Mouse (Mus musculus) heart, postnatal 0 days (tissue): Measurements from ENCODE around the gene 6430548M08Rik. TPM values are rescaled to one million over a fixed set of nuclear protein-coding genes. Genes with fewer than 3 reads are reported as not detected.

Source experiments
- ATAC-seq: fragments of 200-750 bp; cut with Nextera tagmentation; 2 replicates; pipeline ENCODE4 v1.8.0; 2017; ENCODE audit warnings: low read depth, moderate number of reproducible peaks, moderate library complexity; ENCODE audit not compliant: insufficient read depth
- DNase-seq: peaks from one replicate; pipeline ENCODE4 v3.0.0-alpha.2; 2016; ENCODE audit warnings: low spot score
- H3K27ac ChIP-seq: fragments of 300-500 bp; sonication (generic); 2 replicates; pipeline ENCODE4 v1.5.1; 2014; ENCODE audit warnings: low read depth, mild to moderate bottlenecking
- H3K27me3 ChIP-seq: fragments of 300-500 bp; sonication (generic); 2 replicates; pipeline ENCODE4 v1.6.1; 2014; ENCODE audit warnings: low read length, mixed read lengths; ENCODE audit not compliant: control insufficient read depth, insufficient read depth
- H3K36me3 ChIP-seq: fragments of 300-500 bp; sonication (generic); replicated peaks from 2 replicates; pipeline ENCODE4 v1.6.1; 2014; ENCODE audit warnings: low read length, mixed read lengths; ENCODE audit not compliant: control insufficient read depth, insufficient read depth
- H3K4me1 ChIP-seq: fragments of 300-500 bp; sonication (generic); 2 replicates; pipeline ENCODE4 v1.6.1; 2014; ENCODE audit warnings: antibody characterized with exemption; ENCODE audit not compliant: control insufficient read depth, insufficient read depth
- H3K4me2 ChIP-seq: fragments of 300-500 bp; sonication (generic); 2 replicates; pipeline ENCODE4 v1.6.1; 2014; ENCODE audit warnings: low read depth, mild to moderate bottlenecking, low read length, moderate library complexity
- H3K4me3 ChIP-seq: fragments of 300-500 bp; sonication (generic); 2 replicates; pipeline ENCODE4 v1.5.1; 2014; ENCODE audit warnings: low read depth, low read length
- H3K9ac ChIP-seq: fragments of 300-500 bp; sonication (generic); replicated peaks from 2 replicates; pipeline ENCODE4 v1.6.1; 2014; ENCODE audit warnings: low read depth, low read length, mixed read lengths
- H3K9me3 ChIP-seq: fragments of 300-500 bp; sonication (generic); replicated peaks from 2 replicates; pipeline ENCODE4 v1.6.1; 2016; ENCODE audit warnings: low read length; ENCODE audit not compliant: control insufficient read depth
- CTCF ChIP-seq: IDR thresholded peaks from 2 replicates; pipeline ENCODE4 v1.5.1; 2016; ENCODE audit warnings: antibody characterized with exemption, control low read depth, low read depth
- EP300 ChIP-seq: IDR thresholded peaks from 2 replicates; pipeline ENCODE4 v1.6.1; 2016; ENCODE audit warnings: antibody characterized with exemption, low read depth
- WGBS: fragments of 180-500 bp; shearing (Covaris S2); extraction: QIAGEN DNeasy Blood & Tissue Kit; methylation state at CpG from one replicate; pipeline ENCODE4 v1.1.7; 2014; 5-methylcytosine and 5-hydroxymethylcytosine counted together
- polyA plus RNA-seq: library from polyadenylated mRNA; unstranded; fragments of >200 nt; fragmentation: Nextera tagmentation; extraction: Ambion mirVana; gene quantifications from 2 replicates; pipeline ENCODE4 v1.2.1, GENCODE M21; 2015
- total RNA-seq: library from RNA; depleted of rRNA; stranded (reverse); fragments of >200 nt; gene quantifications from 2 replicates; pipeline ENCODE4 v1.2.3, GENCODE M21; 2014; ENCODE audit warnings: low replicate concordance

Gene 6430548M08Rik
- total and polyA plus RNA-seq, 2 experiments from 2014 or later, result 8.4 to 14.5 TPM

DNA sequence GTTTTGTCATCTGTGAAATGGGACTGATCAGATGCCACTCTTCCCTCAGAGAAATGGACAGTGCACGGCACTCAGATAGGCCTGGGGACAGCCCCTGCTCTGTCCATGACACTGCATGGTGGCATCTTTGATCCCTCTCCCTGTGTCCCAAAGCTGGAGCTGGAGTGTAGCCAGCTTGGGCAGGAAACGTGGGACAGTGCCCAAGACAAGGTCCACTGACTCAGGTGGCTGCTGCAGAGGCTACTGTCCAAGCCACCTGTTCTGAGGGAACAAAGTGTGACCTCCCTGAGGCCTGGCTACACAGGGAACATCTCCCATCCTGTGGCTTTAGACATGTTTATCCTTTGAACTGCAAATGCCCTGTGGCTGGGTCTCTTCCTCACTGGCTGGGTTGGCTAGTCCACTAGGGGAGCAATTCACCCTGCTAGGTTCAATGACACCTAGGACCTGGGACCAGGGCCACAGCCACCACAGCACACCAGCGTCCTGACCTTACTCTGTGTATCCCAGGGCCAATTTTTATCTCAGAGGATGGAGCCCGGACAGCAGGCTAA, 68.0 kb downstream of the 6430548M08Rik start:
- Histone ChIP-seq H3K4me3 (no peak overlapping the region), H3K4me2 (no peak overlapping the region), H3K4me1 (peaks cover 27% of the 10 kb centered on the region), H3K9ac (no peak overlapping the region), H3K36me3 (no peaks in the 10 kb centered on the region), H3K27me3 (peaks cover 13% of the 10 kb centered on the region), H3K27ac (no peak overlapping the region), H3K9me3 (no peaks in the 10 kb centered on the region)
- WGBS, result 58% methylated on average over 4 of the region's 4 CpGs
- DNase-seq (no peak), ATAC-seq (no peak)
- TF ChIP-seq CTCF (peak; percentile 7; the same call in 1 of the 2 replicates), EP300 (no peak)

DNA sequence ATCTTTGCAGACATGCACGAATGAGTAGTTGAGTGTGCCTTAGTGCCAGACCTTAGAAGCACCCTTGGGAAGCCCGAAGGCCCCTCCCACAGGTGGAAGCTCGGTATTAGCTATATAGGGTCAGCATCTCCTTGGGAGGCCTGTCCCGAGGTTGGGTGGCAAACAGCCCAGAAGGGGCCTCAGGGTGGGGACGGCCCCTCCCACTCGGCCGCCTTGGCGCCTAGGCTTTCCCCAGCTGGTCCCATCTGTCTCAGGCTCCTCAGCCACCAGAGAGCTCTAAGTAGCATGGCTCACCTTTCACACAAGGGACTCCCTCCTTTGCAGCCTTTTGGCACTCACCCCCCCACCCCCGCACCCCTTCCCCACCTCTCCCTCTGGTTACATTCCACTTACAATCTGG, 70.4 kb downstream of the 6430548M08Rik start:
- Histone ChIP-seq H3K9me3 (no peaks in the 10 kb centered on the region), H3K4me1 (peaks cover 28% of the 10 kb centered on the region), H3K27me3 (no peaks in the 10 kb centered on the region), H3K4me3 (no peak overlapping the region), H3K36me3 (no peaks in the 10 kb centered on the region), H3K4me2 (no peak overlapping the region), H3K9ac (no peak overlapping the region), H3K27ac (no peak overlapping the region)
- DNase-seq (no peak), ATAC-seq (0 out of 2 replicates have a peak, but pooled peaks have one; percentile 21)
- TF ChIP-seq EP300, result no peak
- no peak for TF ChIP-seq CTCF
- 23% methylated on average over 8 of the region's 9 CpGs for WGBS

DNA sequence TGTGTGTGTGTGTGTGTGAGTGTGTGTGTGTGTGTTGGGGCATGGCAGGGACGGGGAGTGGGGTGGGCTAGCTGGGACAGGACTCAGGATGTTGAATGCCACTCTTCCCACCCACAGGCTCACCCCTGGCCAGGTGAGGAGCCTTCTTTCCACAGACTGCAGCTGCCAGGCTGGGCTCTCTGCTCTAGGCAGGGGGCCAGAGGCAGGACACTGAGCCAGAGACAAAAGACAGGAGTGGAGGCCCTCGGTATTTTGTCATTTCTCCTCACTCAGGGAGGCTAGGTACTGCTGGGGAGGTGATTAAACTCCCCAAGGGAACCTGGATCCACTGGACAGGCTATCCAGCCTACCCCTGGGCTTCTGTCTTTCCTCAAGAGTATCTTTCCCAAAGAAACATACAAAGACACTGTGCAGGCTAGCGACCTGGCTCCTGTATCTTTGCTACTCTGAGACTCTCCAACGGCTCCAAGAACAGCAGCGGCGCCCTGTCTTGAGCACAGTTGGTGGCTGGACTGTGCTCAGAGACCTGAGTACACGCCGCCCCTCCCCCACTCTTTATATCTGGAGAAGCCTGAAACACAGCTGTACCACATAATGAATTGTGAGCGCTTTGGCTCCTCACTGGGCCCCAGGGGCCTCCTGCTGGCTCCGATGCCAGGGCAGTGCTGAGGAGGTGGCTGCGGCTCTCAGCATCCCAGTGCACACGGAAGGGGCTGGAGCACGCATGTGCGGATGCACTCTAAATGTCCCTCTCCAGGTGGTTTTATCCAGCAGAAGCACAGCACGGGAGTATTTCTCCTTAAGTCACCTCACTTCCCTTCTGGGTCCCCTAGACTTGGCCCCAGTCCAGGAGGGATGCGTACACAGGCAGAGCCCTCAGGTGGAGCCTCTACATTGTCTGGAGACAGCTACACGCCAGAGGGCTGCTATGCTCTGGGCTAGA, 71.2 kb downstream of the 6430548M08Rik start:
- TF ChIP-seq CTCF (no peak), EP300 (no peak)
- Histone ChIP-seq H3K9me3 (no peaks in the 10 kb centered on the region), H3K9ac (no peak overlapping the region), H3K4me3 (no peak overlapping the region), H3K27me3 (no peaks in the 10 kb centered on the region), H3K27ac (peak overlapping the region; percentile 51; the same call in 1 of the 2 replicates), H3K36me3 (no peaks in the 10 kb centered on the region), H3K4me2 (peak overlapping the region; percentile 9; the same call in 1 of the 2 replicates), H3K4me1 (peaks cover 34% of the 10 kb centered on the region)
- peak; percentile 32 for DNase-seq
- WGBS, result 30% methylated on average over 17 of the region's 17 CpGs
- peak; percentile 28; the same call in 1 of the 2 replicates for ATAC-seq

DNA sequence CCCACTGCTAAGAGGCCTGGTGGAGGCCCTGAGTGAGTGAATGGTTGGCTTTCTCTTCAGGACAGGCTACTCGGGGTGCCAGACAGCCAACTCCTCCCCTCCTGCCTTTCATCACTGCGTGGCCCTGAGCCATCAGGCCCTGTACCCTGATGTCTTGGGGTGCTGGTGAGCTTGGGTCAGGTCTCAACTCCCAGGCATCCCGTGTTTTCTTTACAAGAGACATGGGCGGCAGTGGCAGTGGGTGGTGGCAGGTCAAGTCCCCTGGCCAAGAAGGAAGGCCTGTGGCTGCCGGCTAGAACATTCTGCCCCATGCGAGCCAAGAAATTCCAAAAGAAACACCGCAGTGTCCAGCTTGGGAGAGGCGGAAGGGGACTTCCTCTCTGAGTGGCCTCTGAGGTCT, 72.5 kb downstream of the 6430548M08Rik start:
- Histone ChIP-seq H3K9me3 (no peaks in the 10 kb centered on the region), H3K27me3 (no peaks in the 10 kb centered on the region), H3K4me3 (no peak overlapping the region), H3K9ac (no peak overlapping the region; the same call in 1 of the 2 replicates), H3K4me2 (no peak overlapping the region), H3K36me3 (no peaks in the 10 kb centered on the region), H3K27ac (no peak overlapping the region), H3K4me1 (peaks cover 39% of the 10 kb centered on the region)
- TF ChIP-seq CTCF (no peak), EP300 (no peak)
- ATAC-seq (no peak), DNase-seq (no peak)
- WGBS, result 36% methylated on average over 8 of the region's 8 CpGs

DNA sequence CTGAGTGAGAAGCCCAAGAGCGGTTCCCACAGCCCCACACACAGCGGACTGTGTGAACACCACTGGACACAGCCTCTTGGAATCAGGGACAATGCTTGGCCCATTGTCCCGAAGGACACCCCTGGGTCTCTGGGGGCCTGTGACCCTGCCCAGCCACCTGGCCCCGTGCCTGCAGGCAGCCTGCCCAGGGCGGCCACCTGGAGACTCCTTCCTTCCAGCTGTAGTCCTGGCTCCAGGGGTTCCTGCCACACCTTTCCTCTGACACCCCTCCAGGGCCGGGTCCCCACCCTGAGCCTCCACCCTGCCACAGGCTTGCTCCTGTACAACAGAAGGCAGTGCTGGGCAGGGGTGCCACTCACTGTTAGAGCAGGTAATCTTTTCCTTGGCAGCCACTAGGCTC, 74.6 kb downstream of the 6430548M08Rik start:
- Histone ChIP-seq H3K4me3 (no peak overlapping the region), H3K36me3 (no peaks in the 10 kb centered on the region), H3K9me3 (no peaks in the 10 kb centered on the region), H3K9ac (no peak overlapping the region), H3K4me2 (no peak overlapping the region), H3K27ac (no peak overlapping the region), H3K4me1 (peaks cover 43% of the 10 kb centered on the region), H3K27me3 (no peaks in the 10 kb centered on the region)
- TF ChIP-seq EP300 (peak; percentile 59; the same call in 1 of the 2 replicates), CTCF (no peak)
- no peak for ATAC-seq
- 68% methylated on average over 6 of the region's 6 CpGs for WGBS
- no peak for DNase-seq
